Mouse (Mus musculus): Measurements from ENCODE around the gene Gm11397.
"Not testable (repeated sequence)": the region's sequence is repeated elsewhere in the genome, so short reads cannot be mapped to it uniquely, and the experiment has no call there.

Gene Gm11397

GRCm38 (mm10) chr13:33395461-33395860 is at the start of gene Gm11397:
Gene Gm11397, plus strand, starts transcription at chr13:33395761.
- POLR2A ChIA-PET, CTCF ChIA-PET: not testable (repeated sequence)

GRCm38 (mm10) chr13:33356666-33357065 is 38.9 kb upstream of the Gm11397 start:
- POLR2A ChIA-PET, CTCF ChIA-PET: not testable (repeated sequence)

DNA sequence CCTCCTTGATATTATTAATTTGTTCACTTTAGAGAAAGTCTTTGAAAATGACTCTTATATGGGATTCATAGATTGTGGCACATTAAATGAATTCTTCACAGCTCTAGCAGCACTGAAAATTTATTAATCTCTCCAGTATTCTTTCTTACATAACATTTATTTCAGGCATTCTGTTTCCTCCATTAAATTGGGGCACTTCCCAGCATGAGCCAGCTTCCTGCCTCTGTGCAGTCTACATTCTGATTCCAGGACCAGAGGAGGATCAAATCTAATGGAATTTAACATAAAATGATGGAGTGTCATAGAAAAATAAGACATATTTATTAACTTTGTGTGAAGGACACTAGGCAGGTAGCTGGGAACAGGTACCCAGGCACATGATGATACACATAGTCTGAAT is 37.2 kb downstream of the Gm11397 start:
- CTCF ChIA-PET, POLR2A ChIA-PET: not testable (repeated sequence)

Data from embryonic stem cell, embryonic (primary cell).